Mouse (Mus musculus) liver, adult 2 months (tissue): ENCODE measurements around the gene Tut7.

Experiments
- CTCF ChIP-seq: fragments of 200-500 bp; IDR thresholded peaks from 2 replicates; pipeline ENCODE4 v1.5.1; 2011; ENCODE audit warnings: low read depth, low read length, control low read depth
- POLR2A ChIP-seq: fragments of 200-500 bp; IDR thresholded peaks from 2 replicates; pipeline ENCODE4 v1.6.1; 2011; ENCODE audit warnings: low read length, control low read depth; ENCODE audit not compliant: insufficient read depth; ENCODE audit errors: extremely low read depth

DNA sequence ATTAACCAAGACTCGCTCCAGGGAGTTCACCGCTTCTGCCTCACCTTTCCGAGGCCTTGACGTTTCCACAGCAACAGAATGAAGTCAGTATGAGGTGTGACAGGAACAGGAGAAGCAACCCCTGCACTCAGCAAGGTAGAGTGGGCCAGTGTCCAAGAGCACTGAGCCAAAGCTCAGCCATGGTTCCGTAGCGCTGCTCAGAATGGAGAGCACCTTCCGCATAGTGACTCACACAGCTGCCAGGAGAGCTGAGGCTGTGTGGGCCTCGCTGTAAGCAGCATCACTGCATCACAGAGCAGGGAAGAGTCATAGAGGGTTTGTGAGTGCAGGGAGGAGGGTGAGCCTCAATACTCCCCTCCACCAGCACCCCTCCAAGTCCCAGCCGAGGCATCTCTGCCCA, 76.2 kb downstream of the Tut7 start, which contains the start of gene 1700014D04Rik:
- no peak for TF ChIP-seq CTCF
- TF ChIP-seq POLR2A, result no peak
